Mouse (Mus musculus): ENCODE results near the gene Odf4. TPM values are rescaled to one million over a fixed set of nuclear protein-coding genes. Genes with fewer than 3 reads are reported as not detected.

Gene Odf4
- total RNA-seq, 2 experiments from 2014 or later: not detected

DNA sequence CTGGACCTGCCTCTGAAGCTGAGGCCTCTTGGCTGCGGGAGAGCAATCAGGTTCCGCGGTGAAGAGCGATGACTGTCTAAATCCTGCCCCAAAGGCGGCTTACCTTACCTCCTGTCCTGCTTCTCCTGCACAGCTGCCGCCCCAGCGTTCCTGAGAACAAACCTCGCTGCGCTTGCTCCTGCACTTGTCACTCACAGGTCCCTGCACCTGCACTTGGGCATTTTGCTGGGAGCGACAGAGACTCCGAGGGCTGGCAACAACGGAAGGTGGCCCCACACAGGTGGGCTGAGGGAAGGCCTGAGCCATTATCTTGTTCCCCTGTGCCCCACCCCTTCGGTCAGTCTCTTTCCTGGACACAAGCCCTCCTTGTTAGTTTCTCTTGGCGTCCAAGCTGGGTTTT lies 44.8 kb downstream of the Odf4 start:
- ATAC-seq (ENCODE audit: poor library complexity, severe bottlenecking): no peak

DNA sequence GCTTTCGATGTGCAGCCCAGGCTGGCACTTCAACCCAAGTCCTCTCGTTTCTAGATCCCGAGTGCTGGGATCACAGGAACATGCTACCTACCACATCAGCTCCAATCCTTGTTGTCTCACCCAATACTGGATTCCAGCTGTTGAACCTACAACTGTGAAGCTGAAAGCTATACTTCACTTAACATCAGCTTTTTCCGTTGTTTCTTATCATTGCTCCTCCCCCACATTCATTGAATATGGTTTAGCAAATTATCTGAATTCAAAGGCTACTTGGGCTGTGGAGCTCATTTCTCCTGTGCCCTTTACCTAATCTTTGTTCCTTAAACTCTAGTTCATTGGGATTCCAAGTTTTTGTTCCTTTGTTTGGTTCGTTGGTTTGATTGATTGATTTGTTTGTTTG lies 48.1 kb downstream of the Odf4 start:
- no peak for ATAC-seq (ENCODE audit: poor library complexity, severe bottlenecking)

DNA sequence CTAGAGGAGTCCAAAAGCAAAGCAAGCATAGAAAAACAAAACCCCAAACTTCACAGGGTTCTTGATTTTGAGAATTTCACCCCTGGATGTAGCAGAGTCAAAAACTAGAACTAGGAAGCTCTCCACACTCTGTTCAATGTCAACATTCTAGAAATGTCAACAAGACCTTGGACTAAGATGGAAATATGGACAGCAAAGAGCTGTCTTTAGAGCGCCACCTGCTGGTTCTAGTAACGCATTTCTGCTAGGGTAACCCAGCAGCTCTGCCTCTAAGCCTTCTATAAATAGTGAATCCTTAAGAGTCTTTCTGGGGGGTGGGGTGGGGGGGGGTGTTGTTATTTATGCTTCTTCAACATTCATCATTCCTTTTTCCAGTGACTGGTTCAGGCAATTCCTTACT lies 52.0 kb downstream of the Odf4 start:
- ATAC-seq (ENCODE audit: poor library complexity, severe bottlenecking): peak; percentile 48

Other genes with a start within 250 kb of the Odf4 start
- 1.6 and 1.9 TPM in 2 replicates for gene Myh10, start 235.5 kb downstream of the Odf4 start, total RNA-seq (2015)
- gene Myh10, start 235.5 kb downstream of the Odf4 start, total RNA-seq (2017): 0.59 and 1.5 TPM in 2 replicates
- 48.9 and 53.9 TPM in 2 replicates for gene Ndel1, start 55.2 kb downstream of the Odf4 start, total RNA-seq (2015)
- 71.2 and 114 TPM in 2 replicates for gene Ndel1, start 55.2 kb downstream of the Odf4 start, total RNA-seq (2017)
- not detected in 2 replicates for gene Rnf222, start 38.5 kb downstream of the Odf4 start, total RNA-seq (2015)
- gene Rnf222, start 38.5 kb downstream of the Odf4 start, total RNA-seq (2017): not detected in 2 replicates
- gene Rpl26, start 25.5 kb downstream of the Odf4 start, total RNA-seq (2015): 2,468 and 2,587 TPM in 2 replicates
- 3,510 and 4,069 TPM in 2 replicates for gene Rpl26, start 25.5 kb downstream of the Odf4 start, total RNA-seq (2017)
- not detected in 2 replicates for gene Arhgef15, start 30.4 kb upstream of the Odf4 start, total RNA-seq (2015)
- gene Arhgef15, start 30.4 kb upstream of the Odf4 start, total RNA-seq (2017): 0.07 TPM in 1 of 2 replicates, not detected in the other
- gene Slc25a35, start 41.0 kb upstream of the Odf4 start, total RNA-seq (2015): 6.6 and 7.9 TPM in 2 replicates
- gene Slc25a35, start 41.0 kb upstream of the Odf4 start, total RNA-seq (2017): 1.8 and 2.4 TPM in 2 replicates
- 10.2 and 13.1 TPM in 2 replicates for gene Rangrf, start 48.1 kb upstream of the Odf4 start, total RNA-seq (2015)
- 4.7 and 6.8 TPM in 2 replicates for gene Rangrf, start 48.1 kb upstream of the Odf4 start, total RNA-seq (2017)
- gene Pfas, start 81.4 kb upstream of the Odf4 start, total RNA-seq (2015): 7.3 and 10.3 TPM in 2 replicates
- 7.4 and 10.4 TPM in 2 replicates for gene Pfas, start 81.4 kb upstream of the Odf4 start, total RNA-seq (2017)
- gene Ctc1, start 88.8 kb upstream of the Odf4 start, total RNA-seq (2015): 28.0 and 34.5 TPM in 2 replicates
- gene Ctc1, start 88.8 kb upstream of the Odf4 start, total RNA-seq (2017): 15.8 and 20.5 TPM in 2 replicates
- 105 and 116 TPM in 2 replicates for gene Aurkb, start 118.6 kb upstream of the Odf4 start, total RNA-seq (2015)
- 116 and 125 TPM in 2 replicates for gene Aurkb, start 118.6 kb upstream of the Odf4 start, total RNA-seq (2017)
- gene Borcs6, start 132.6 kb upstream of the Odf4 start, total RNA-seq (2015): 18.8 and 20.5 TPM in 2 replicates
- gene Borcs6, start 132.6 kb upstream of the Odf4 start, total RNA-seq (2017): 17.7 and 20.2 TPM in 2 replicates
- 13.2 and 15.7 TPM in 2 replicates for gene Tmem107, start 143.7 kb upstream of the Odf4 start, total RNA-seq (2015)
- gene Tmem107, start 143.7 kb upstream of the Odf4 start, total RNA-seq (2017): 11.4 and 26.6 TPM in 2 replicates
- 53.9 and 66.6 TPM in 2 replicates for gene Vamp2, start 161.4 kb upstream of the Odf4 start, total RNA-seq (2015)
- gene Vamp2, start 161.4 kb upstream of the Odf4 start, total RNA-seq (2017): 11.2 and 21.8 TPM in 2 replicates
- 6.7 and 12.5 TPM in 2 replicates for gene Per1, start 168.1 kb upstream of the Odf4 start, total RNA-seq (2015)
- gene Per1, start 168.1 kb upstream of the Odf4 start, total RNA-seq (2017): 7.9 and 8.5 TPM in 2 replicates
- gene Hes7, start 193.3 kb upstream of the Odf4 start, total RNA-seq (2015): not detected in 2 replicates
- not detected in 2 replicates for gene Hes7, start 193.3 kb upstream of the Odf4 start, total RNA-seq (2017)
- gene 9130213A22Rik, start 195.5 kb upstream of the Odf4 start, total RNA-seq (2015): not detected in 2 replicates
- not detected in 2 replicates for gene 9130213A22Rik, start 195.5 kb upstream of the Odf4 start, total RNA-seq (2017)
- 0.18 TPM in 1 of 2 replicates, not detected in the other for gene Aloxe3, start 198.8 kb upstream of the Odf4 start, total RNA-seq (2015)
- not detected in 2 replicates for gene Aloxe3, start 198.8 kb upstream of the Odf4 start, total RNA-seq (2017)
- not detected in 2 replicates for gene Alox12b, start 229.9 kb upstream of the Odf4 start, total RNA-seq (2015)
- gene Alox12b, start 229.9 kb upstream of the Odf4 start, total RNA-seq (2017): not detected in 2 replicates

Data from megakaryocyte, adult 5-6 weeks (primary cell).